Mouse (Mus musculus) thymus, adult 2 months (tissue): ENCODE measurements at regions not wholly inside any gene's neighbourhood (a gene's known extent, or its start where the extent isn't known, plus 50 kb on each side); places are given as distances from the start of the nearest gene placed in this dataset.

Source experiments
- CTCF ChIP-seq: fragments of 200-500 bp; IDR thresholded peaks from 2 replicates; pipeline ENCODE4 v1.5.1; 2012; ENCODE audit warnings: mild to moderate bottlenecking, control low read depth, low read length, moderate library complexity, borderline replicate concordance; ENCODE audit not compliant: control insufficient read depth, poor library complexity, insufficient read depth; ENCODE audit errors: extremely low read depth
- POLR2A ChIP-seq: fragments of 200-500 bp; IDR thresholded peaks from 2 replicates; pipeline ENCODE4 v1.6.1; 2012; ENCODE audit warnings: mild to moderate bottlenecking, low read length, control low read depth, moderate library complexity; ENCODE audit not compliant: control insufficient read depth, poor library complexity, insufficient read depth; ENCODE audit errors: extremely low read depth

- TF ChIP-seq CTCF (no peak), POLR2A (no peak)
These were observed 95.4 kb upstream of the Dusp10 start for GRCm38 (mm10) chr1:183917656-183918055.
